Mouse (Mus musculus): ENCODE results near the gene Pak6. TPM values are rescaled to one million over a fixed set of nuclear protein-coding genes. Genes with fewer than 3 reads are reported as not detected.

Gene Pak6
- polyA plus RNA-seq, 1 experiment from 2014 or later, result 14.0 TPM

- H3K4me1 ChIP-seq (ENCODE audit: control insufficient read depth, insufficient read depth, low read length), result peaks cover 18% of the 10 kb centered on the region
- peak overlapping the region; percentile 61 for H3K4me2 ChIP-seq (ENCODE audit: low read length)
- H3K9ac ChIP-seq (ENCODE audit: low read length), result peak overlapping the region; percentile 61
- H3K4me3 ChIP-seq (ENCODE audit: low read depth, low read length), result peak overlapping the region; percentile 32
- no peaks in the 10 kb centered on the region for H3K9me3 ChIP-seq (replicated peaks; ENCODE audit: control insufficient read depth, low read length)
- peak; percentile 82 for ATAC-seq
- no peaks in the 10 kb centered on the region for H3K36me3 ChIP-seq (ENCODE audit: control insufficient read depth, insufficient read depth, low read length)
- H3K27ac ChIP-seq (ENCODE audit: low read depth, low read length), result 0 out of 2 replicates have a peak overlapping the region, but pooled peaks have one; percentile 21
- 0% methylated on average over 4 of the region's 4 CpGs for WGBS
- H3K27me3 ChIP-seq (replicated peaks; ENCODE audit: control insufficient read depth, insufficient read depth, low read length), result 0 out of 2 replicates have a peak, but pooled peaks cover 3% of the 10 kb centered on the region
- DNase-seq (ENCODE audit: low spot score), result peak; percentile 82
Measured at GRCm38 (mm10) chr2:118659998-118660452, 3.1 kb upstream of the Pak6 start.

- H3K27ac ChIP-seq (ENCODE audit: low read depth, low read length), result no peak overlapping the region
- peaks cover 18% of the 10 kb centered on the region for H3K4me1 ChIP-seq (ENCODE audit: control insufficient read depth, insufficient read depth, low read length)
- ATAC-seq, result no peak
- no peak overlapping the region for H3K9ac ChIP-seq (ENCODE audit: low read length)
- 86% methylated on average over 9 of the region's 9 CpGs for WGBS
- 0 out of 2 replicates have a peak, but pooled peaks cover 3% of the 10 kb centered on the region for H3K27me3 ChIP-seq (replicated peaks; ENCODE audit: control insufficient read depth, insufficient read depth, low read length)
- no peaks in the 10 kb centered on the region for H3K36me3 ChIP-seq (ENCODE audit: control insufficient read depth, insufficient read depth, low read length)
- no peak overlapping the region for H3K4me3 ChIP-seq (ENCODE audit: low read depth, low read length)
- H3K9me3 ChIP-seq (replicated peaks; ENCODE audit: control insufficient read depth, low read length), result no peaks in the 10 kb centered on the region
- H3K4me2 ChIP-seq (ENCODE audit: low read length), result no peak overlapping the region
- DNase-seq (ENCODE audit: low spot score), result no peak
Measured at GRCm38 (mm10) chr2:118661891-118662290, 1.2 kb upstream of the Pak6 start.

GRCm38 (mm10) chr2:118663804-118664766 lies 982 bp downstream of the Pak6 start:
- Histone ChIP-seq H3K27me3 (replicated peaks; ENCODE audit: control insufficient read depth, insufficient read depth, low read length) (0 out of 2 replicates have a peak, but pooled peaks cover 3% of the 10 kb centered on the region), H3K27ac (ENCODE audit: low read depth, low read length) (0 out of 2 replicates have a peak overlapping the region, but pooled peaks have one; percentile 17), H3K4me2 (ENCODE audit: low read length) (peak overlapping the region; percentile 68), H3K9me3 (replicated peaks; ENCODE audit: control insufficient read depth, low read length) (no peaks in the 10 kb centered on the region), H3K9ac (ENCODE audit: low read length) (peak overlapping the region; percentile 67), H3K4me1 (ENCODE audit: control insufficient read depth, insufficient read depth, low read length) (peaks cover 15% of the 10 kb centered on the region), H3K36me3 (ENCODE audit: control insufficient read depth, insufficient read depth, low read length) (no peaks in the 10 kb centered on the region), H3K4me3 (ENCODE audit: low read depth, low read length) (peak overlapping the region; percentile 40)
- DNase-seq (ENCODE audit: low spot score), result no peak
- WGBS, result 48% methylated on average over 19 of the region's 19 CpGs
- peak; percentile 26; the same call in 1 of the 2 replicates for ATAC-seq

- H3K4me3 ChIP-seq (ENCODE audit: low read depth, low read length), result no peak overlapping the region
- H3K4me2 ChIP-seq (ENCODE audit: low read length), result peak overlapping the region; percentile 68
- no peaks in the 10 kb centered on the region for H3K9me3 ChIP-seq (replicated peaks; ENCODE audit: control insufficient read depth, low read length)
- DNase-seq (ENCODE audit: low spot score), result no peak
- no peak overlapping the region for H3K9ac ChIP-seq (ENCODE audit: low read length)
- no peak overlapping the region for H3K27ac ChIP-seq (ENCODE audit: low read depth, low read length)
- ATAC-seq, result no peak
- 0 out of 2 replicates have a peak, but pooled peaks cover 3% of the 10 kb centered on the region for H3K27me3 ChIP-seq (replicated peaks; ENCODE audit: control insufficient read depth, insufficient read depth, low read length)
- H3K36me3 ChIP-seq (ENCODE audit: control insufficient read depth, insufficient read depth, low read length), result no peaks in the 10 kb centered on the region
- H3K4me1 ChIP-seq (ENCODE audit: control insufficient read depth, insufficient read depth, low read length), result peaks cover 14% of the 10 kb centered on the region
- WGBS, result 74% methylated on average over 3 of the region's 3 CpGs
Measured at GRCm38 (mm10) chr2:118664975-118665516, 1.9 kb downstream of the Pak6 start.

GRCm38 (mm10) chr2:118665616-118666015 lies 2.5 kb downstream of the Pak6 start:
- WGBS, result 86% methylated on average over 4 of the region's 4 CpGs
- H3K36me3 ChIP-seq (ENCODE audit: control insufficient read depth, insufficient read depth, low read length), result no peaks in the 10 kb centered on the region
- H3K9me3 ChIP-seq (replicated peaks; ENCODE audit: control insufficient read depth, low read length), result no peaks in the 10 kb centered on the region
- H3K4me2 ChIP-seq (ENCODE audit: low read length), result no peak overlapping the region
- H3K4me1 ChIP-seq (ENCODE audit: control insufficient read depth, insufficient read depth, low read length), result peaks cover 12% of the 10 kb centered on the region
- 0 out of 2 replicates have a peak, but pooled peaks cover 3% of the 10 kb centered on the region for H3K27me3 ChIP-seq (replicated peaks; ENCODE audit: control insufficient read depth, insufficient read depth, low read length)
- DNase-seq (ENCODE audit: low spot score), result no peak
- ATAC-seq, result no peak
- no peak overlapping the region for H3K4me3 ChIP-seq (ENCODE audit: low read depth, low read length)
- no peak overlapping the region for H3K27ac ChIP-seq (ENCODE audit: low read depth, low read length)
- H3K9ac ChIP-seq (ENCODE audit: low read length), result no peak overlapping the region

- Histone ChIP-seq H3K36me3 (ENCODE audit: control insufficient read depth, insufficient read depth, low read length) (no peaks in the 10 kb centered on the region), H3K4me3 (ENCODE audit: low read depth, low read length) (no peak overlapping the region), H3K4me2 (ENCODE audit: low read length) (no peak overlapping the region), H3K9ac (ENCODE audit: low read length) (no peak overlapping the region), H3K9me3 (replicated peaks; ENCODE audit: control insufficient read depth, low read length) (no peaks in the 10 kb centered on the region), H3K27ac (ENCODE audit: low read depth, low read length) (no peak overlapping the region), H3K4me1 (ENCODE audit: control insufficient read depth, insufficient read depth, low read length) (peaks cover 12% of the 10 kb centered on the region), H3K27me3 (replicated peaks; ENCODE audit: control insufficient read depth, insufficient read depth, low read length) (0 out of 2 replicates have a peak, but pooled peaks cover 3% of the 10 kb centered on the region)
- DNase-seq (ENCODE audit: low spot score) (no peak), ATAC-seq (no peak)
- 88% methylated on average over 5 of the region's 5 CpGs for WGBS
Measured at GRCm38 (mm10) chr2:118667181-118667580, 4.1 kb downstream of the Pak6 start.

GRCm38 (mm10) chr2:118669245-118669644 lies 6.1 kb downstream of the Pak6 start:
- no peak for ATAC-seq
- Histone ChIP-seq H3K27ac (ENCODE audit: low read depth, low read length) (no peak overlapping the region), H3K27me3 (replicated peaks; ENCODE audit: control insufficient read depth, insufficient read depth, low read length) (0 out of 2 replicates have a peak, but pooled peaks cover 1% of the 10 kb centered on the region), H3K4me3 (ENCODE audit: low read depth, low read length) (no peak overlapping the region), H3K4me1 (ENCODE audit: control insufficient read depth, insufficient read depth, low read length) (peaks cover 5% of the 10 kb centered on the region), H3K9ac (ENCODE audit: low read length) (no peak overlapping the region), H3K9me3 (replicated peaks; ENCODE audit: control insufficient read depth, low read length) (no peaks in the 10 kb centered on the region), H3K4me2 (ENCODE audit: low read length) (no peak overlapping the region), H3K36me3 (ENCODE audit: control insufficient read depth, insufficient read depth, low read length) (no peaks in the 10 kb centered on the region)
- DNase-seq (ENCODE audit: low spot score), result no peak
- 67% methylated on average over 6 of the region's 6 CpGs for WGBS

GRCm38 (mm10) chr2:118669785-118670184 lies 6.7 kb downstream of the Pak6 start:
- Histone ChIP-seq H3K27ac (ENCODE audit: low read depth, low read length) (no peak overlapping the region), H3K4me2 (ENCODE audit: low read length) (no peak overlapping the region), H3K27me3 (replicated peaks; ENCODE audit: control insufficient read depth, insufficient read depth, low read length) (peaks cover 7% of the 10 kb centered on the region; the same call in 1 of the 2 replicates), H3K36me3 (ENCODE audit: control insufficient read depth, insufficient read depth, low read length) (no peaks in the 10 kb centered on the region), H3K4me3 (ENCODE audit: low read depth, low read length) (no peak overlapping the region), H3K4me1 (ENCODE audit: control insufficient read depth, insufficient read depth, low read length) (peaks cover 5% of the 10 kb centered on the region), H3K9ac (ENCODE audit: low read length) (no peak overlapping the region), H3K9me3 (replicated peaks; ENCODE audit: control insufficient read depth, low read length) (no peaks in the 10 kb centered on the region)
- DNase-seq (ENCODE audit: low spot score) (no peak), ATAC-seq (no peak)
- 38% methylated on average over 2 of the region's 2 CpGs for WGBS

Data from forebrain, embryonic 14.5 days (tissue).